Mouse (Mus musculus) embryonic facial prominence, embryonic 12.5 days (tissue): Measurements from ENCODE around the gene Cyp4f14. TPM values are rescaled to one million over a fixed set of nuclear protein-coding genes. Genes with fewer than 3 reads are reported as not detected.
"Not testable (repeated sequence)": the region's sequence is repeated elsewhere in the genome, so short reads cannot be mapped to it uniquely, and the experiment has no call there.

ENCODE experiments used
- ATAC-seq: fragments of 200-750 bp; cut with Nextera tagmentation; 2 replicates; pipeline ENCODE4 v1.8.0; 2017; ENCODE audit not compliant: insufficient number of reproducible peaks, insufficient read depth, low FRiP score, low TSS enrichment
- H3K27ac ChIP-seq: fragments of 300-500 bp; sonication (generic); 2 replicates; pipeline ENCODE4 v1.5.1; 2016; ENCODE audit warnings: mild to moderate bottlenecking
- H3K27me3 ChIP-seq: fragments of 300-500 bp; sonication (generic); 2 replicates; pipeline ENCODE4 v1.6.1; 2016; ENCODE audit warnings: mild to moderate bottlenecking, moderate library complexity
- H3K36me3 ChIP-seq: fragments of 300-500 bp; sonication (generic); 2 replicates; pipeline ENCODE4 v1.6.1; 2016; ENCODE audit warnings: mild to moderate bottlenecking
- H3K4me1 ChIP-seq: fragments of 300-500 bp; sonication (generic); 2 replicates; pipeline ENCODE4 v1.6.1; 2016
- H3K4me2 ChIP-seq: fragments of 300-500 bp; sonication (generic); replicated peaks from 2 replicates; pipeline ENCODE4 v1.6.1; 2016; ENCODE audit warnings: mild to moderate bottlenecking, moderate library complexity
- H3K4me3 ChIP-seq: fragments of 300-500 bp; sonication (generic); 2 replicates; pipeline ENCODE4 v1.5.1; 2016; ENCODE audit warnings: mild to moderate bottlenecking
- H3K9ac ChIP-seq: fragments of 300-500 bp; sonication (generic); 2 replicates; pipeline ENCODE4 v1.6.1; 2016; ENCODE audit warnings: mild to moderate bottlenecking, moderate library complexity
- H3K9me3 ChIP-seq: fragments of 300-500 bp; sonication (generic); 2 replicates; pipeline ENCODE4 v1.6.1; 2016; ENCODE audit warnings: mild to moderate bottlenecking, moderate library complexity
- WGBS: fragments of 180-500 bp; shearing (Covaris S2); methylation state at CpG from one replicate; pipeline ENCODE4 v1.1.7; 2016; 5-methylcytosine and 5-hydroxymethylcytosine counted together
- polyA plus RNA-seq: library from polyadenylated mRNA; unstranded; fragments of >200 nt; fragmentation: Nextera tagmentation; extraction: Ambion mirVana; gene quantifications from 2 replicates; pipeline ENCODE4 v1.2.1, GENCODE M21; 2016

Cyp4f14 gene
- polyA plus RNA-seq, 1 experiment from 2014 or later: not detected

GRCm38 (mm10) chr17:32891239-32892180 lies 25.6 kb downstream of the Cyp4f14 start, which contains the start of gene Zfp870:
Gene Zfp870 (minus strand): TSS chr17:32891642.
- peak within 1 kb of the TSS; percentile 73 for H3K9ac ChIP-seq
- 11% methylated on average over 33 of the region's 33 CpGs for WGBS
- ATAC-seq: peak; percentile 95
- H3K4me2 ChIP-seq: peak within 1 kb of the TSS; percentile 80
- H3K9me3 ChIP-seq: no peaks in the 10 kb centered on the region
- H3K27me3 ChIP-seq: no peaks in the 10 kb centered on the region
- H3K27ac ChIP-seq: peak within 1 kb of the TSS; percentile 86
- H3K36me3 ChIP-seq: no peaks in the 10 kb centered on the region
- H3K4me1 ChIP-seq: peaks cover 14% of the 10 kb centered on the region
- peak within 1 kb of the TSS; percentile 60 for H3K4me3 ChIP-seq

DNA sequence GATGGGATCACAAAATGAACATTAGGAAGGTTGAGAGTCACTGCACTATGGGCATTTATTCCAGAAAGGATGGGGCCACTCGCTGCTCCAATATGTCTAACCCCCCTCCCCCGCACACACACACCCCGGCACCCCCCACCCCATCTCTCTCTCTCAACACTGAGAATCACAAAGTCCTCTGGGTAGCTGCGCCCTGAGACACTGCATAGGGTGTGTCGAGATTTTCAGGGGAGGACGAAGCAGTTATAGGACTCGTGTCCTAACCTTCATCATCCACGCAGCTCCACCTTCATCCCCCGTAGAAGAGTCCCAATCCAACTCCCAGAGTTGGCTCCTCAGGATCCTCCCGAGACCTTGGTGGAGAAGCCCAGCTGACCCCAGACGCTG lies 26.3 kb downstream of the Cyp4f14 start:
- H3K4me2 ChIP-seq: peak overlapping the region; percentile 80
- H3K9me3 ChIP-seq: no peaks in the 10 kb centered on the region
- WGBS: 3% methylated on average over 11 of the region's 11 CpGs
- H3K4me3 ChIP-seq: peak overlapping the region; percentile 60
- peaks cover 14% of the 10 kb centered on the region for H3K4me1 ChIP-seq
- no peaks in the 10 kb centered on the region for H3K27me3 ChIP-seq
- peak overlapping the region; percentile 86 for H3K27ac ChIP-seq
- peak; percentile 37; the same call in 1 of the 2 replicates for ATAC-seq
- H3K36me3 ChIP-seq: no peaks in the 10 kb centered on the region
- H3K9ac ChIP-seq: peak overlapping the region; percentile 73

- Histone ChIP-seq H3K9ac (no peak overlapping the region), H3K27me3 (no peaks in the 10 kb centered on the region), H3K4me3 (no peak overlapping the region), H3K36me3 (no peaks in the 10 kb centered on the region), H3K27ac (no peak overlapping the region), H3K9me3 (no peaks in the 10 kb centered on the region), H3K4me2 (no peak overlapping the region; the same call in 1 of the 2 replicates), H3K4me1 (peaks cover 14% of the 10 kb centered on the region)
- 95% methylated on average over 6 of the region's 6 CpGs for WGBS
- ATAC-seq: no peak
Observed at GRCm38 (mm10) chr17:32889611-32890010, 27.5 kb downstream of the Cyp4f14 start.

DNA sequence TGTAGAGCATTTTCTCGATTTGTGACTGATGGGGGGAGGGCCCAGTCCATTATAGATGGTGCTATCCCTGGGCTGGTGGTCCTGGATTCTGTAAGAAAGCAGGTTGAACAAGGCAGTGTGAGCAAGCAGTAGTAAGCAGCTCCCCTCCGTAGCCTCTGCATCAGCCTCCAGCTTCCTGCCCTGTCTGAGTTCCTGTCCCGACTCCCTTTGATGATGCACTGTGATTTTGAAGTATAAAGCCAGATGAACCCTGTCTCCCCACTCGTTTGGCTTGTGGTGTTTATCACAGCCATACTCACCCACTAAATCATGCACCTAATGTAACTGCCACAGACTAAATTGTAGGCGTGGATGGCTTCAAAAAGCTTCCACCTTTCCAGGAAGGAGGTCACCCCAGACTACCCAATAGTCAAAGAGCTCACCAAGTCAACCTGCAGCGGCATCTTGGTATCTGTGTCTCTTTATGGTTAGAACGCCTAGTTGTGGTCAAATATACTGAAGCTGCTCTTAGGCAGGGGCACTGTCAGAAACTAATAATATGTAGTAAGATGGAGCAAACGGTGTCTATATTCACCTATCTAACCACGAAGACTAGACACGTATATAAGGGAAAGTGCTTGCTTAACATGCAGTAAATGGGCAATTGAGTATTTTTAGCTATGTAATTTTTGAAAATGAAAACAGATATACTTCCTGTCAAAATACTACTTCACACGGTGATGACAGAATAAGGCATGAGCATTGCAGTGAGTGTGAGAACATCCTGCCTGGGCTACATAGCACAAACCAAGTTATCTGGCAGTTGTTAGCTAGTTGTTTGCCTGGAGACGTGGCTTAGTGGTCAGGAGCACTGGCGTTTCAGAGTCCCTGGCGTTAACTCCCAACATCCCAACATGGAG lies 36.6 kb downstream of the Cyp4f14 start:
- H3K9ac ChIP-seq: no peak overlapping the region
- H3K4me3 ChIP-seq: no peak overlapping the region
- WGBS: 88% methylated on average over 14 of the region's 14 CpGs
- H3K27ac ChIP-seq: no peak overlapping the region
- no peak for ATAC-seq
- no peaks in the 10 kb centered on the region for H3K27me3 ChIP-seq
- H3K9me3 ChIP-seq: no peaks in the 10 kb centered on the region
- no peak overlapping the region for H3K4me2 ChIP-seq
- peaks cover 8% of the 10 kb centered on the region; the same call in 1 of the 2 replicates for H3K4me1 ChIP-seq
- H3K36me3 ChIP-seq: peaks cover 50% of the 10 kb centered on the region

DNA sequence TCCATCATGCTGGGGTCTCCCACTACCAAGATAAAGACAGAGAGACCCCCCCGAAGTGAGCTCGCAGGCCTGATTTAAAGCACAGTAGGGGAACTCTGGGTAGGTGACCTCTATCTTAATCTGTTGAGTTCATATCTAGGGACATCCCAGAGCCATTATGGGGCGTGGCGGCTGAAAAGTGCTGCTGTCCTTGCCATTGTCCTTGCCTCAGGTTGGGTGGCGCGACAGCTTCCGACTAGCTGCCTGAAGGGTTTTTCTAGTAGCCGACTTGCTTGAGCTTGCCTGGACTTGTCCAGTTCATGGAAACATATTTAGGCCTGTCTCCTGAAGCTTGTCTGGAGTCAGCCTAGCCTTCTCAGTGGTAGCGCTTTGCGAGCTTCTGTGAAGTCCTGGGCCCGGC lies 38.4 kb downstream of the Cyp4f14 start:
- Histone ChIP-seq H3K27me3 (no peaks in the 10 kb centered on the region), H3K27ac (no peak overlapping the region), H3K9me3 (no peaks in the 10 kb centered on the region), H3K4me3 (no peak overlapping the region), H3K9ac (no peak overlapping the region), H3K36me3 (peaks cover 43% of the 10 kb centered on the region), H3K4me2 (no peak overlapping the region), H3K4me1 (peaks cover 8% of the 10 kb centered on the region; the same call in 1 of the 2 replicates)
- no peak for ATAC-seq
- WGBS: 94% methylated on average over 11 of the region's 11 CpGs

GRCm38 (mm10) chr17:32877471-32878171 lies 39.5 kb downstream of the Cyp4f14 start:
- H3K4me2 ChIP-seq: peak overlapping the region; percentile 14
- no peak overlapping the region for H3K27ac ChIP-seq
- no peak overlapping the region for H3K9ac ChIP-seq
- no peak for ATAC-seq
- H3K27me3 ChIP-seq: no peaks in the 10 kb centered on the region
- H3K4me1 ChIP-seq: peaks cover 8% of the 10 kb centered on the region; the same call in 1 of the 2 replicates
- no peak overlapping the region for H3K4me3 ChIP-seq
- 6% methylated on average over 22 of the region's 22 CpGs for WGBS
- peaks cover 32% of the 10 kb centered on the region for H3K36me3 ChIP-seq
- H3K9me3 ChIP-seq: no peaks in the 10 kb centered on the region

GRCm38 (mm10) chr17:32872696-32873095 lies 44.4 kb downstream of the Cyp4f14 start:
- Histone ChIP-seq H3K9me3 (0 out of 2 replicates have a peak, but pooled peaks cover 3% of the 10 kb centered on the region), H3K27me3 (no peaks in the 10 kb centered on the region), H3K4me3 (no peak overlapping the region), H3K27ac (no peak overlapping the region), H3K9ac (no peak overlapping the region), H3K4me2 (no peak overlapping the region), H3K36me3 (no peaks in the 10 kb centered on the region), H3K4me1 (peaks cover 5% of the 10 kb centered on the region; the same call in 1 of the 2 replicates)
- WGBS: 68% methylated on average over 5 of the region's 5 CpGs
- ATAC-seq: no peak

DNA sequence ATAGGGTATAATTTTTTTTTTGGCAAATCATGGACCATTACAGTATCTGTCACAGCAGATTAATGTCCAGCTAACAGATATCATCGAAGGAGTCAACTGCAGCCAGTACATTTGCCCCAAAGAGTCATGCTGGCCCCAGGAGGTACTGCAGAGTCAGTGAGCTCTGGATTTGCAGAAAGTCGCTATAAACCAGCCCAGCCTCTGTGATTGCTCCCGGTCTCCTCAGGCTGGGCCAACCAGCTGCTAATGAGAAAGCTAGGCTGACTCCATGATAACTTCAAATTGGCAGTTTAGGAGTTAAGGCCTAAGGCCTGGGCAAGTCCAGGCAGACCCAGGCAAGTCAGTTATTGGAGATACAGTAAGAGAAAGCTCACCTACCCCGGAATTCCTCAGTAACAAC lies 45.1 kb downstream of the Cyp4f14 start:
- WGBS: 67% methylated on average over 4 of the region's 4 CpGs

DNA sequence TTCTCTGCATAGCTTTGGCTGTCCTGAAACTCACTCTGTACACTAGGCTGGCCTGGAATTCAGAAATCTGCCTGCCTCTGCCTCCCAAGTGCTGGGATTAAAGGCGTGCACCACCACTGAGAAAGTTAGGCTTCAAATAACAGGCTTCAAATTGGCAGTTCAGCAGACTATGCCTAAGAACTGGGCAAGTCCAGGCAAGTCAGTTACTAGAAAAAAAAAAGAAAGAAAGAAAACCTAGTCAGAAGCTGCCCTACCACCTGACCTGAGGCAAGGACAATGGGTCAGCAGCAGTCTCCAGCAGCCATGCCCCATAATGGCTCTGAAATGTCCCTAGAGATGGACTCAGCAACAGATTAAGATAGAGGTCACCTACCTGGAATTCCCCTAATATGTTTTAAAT lies 45.7 kb downstream of the Cyp4f14 start:
- no peak overlapping the region for H3K9ac ChIP-seq
- no peak for ATAC-seq
- H3K4me3 ChIP-seq: no peak overlapping the region
- no peak overlapping the region for H3K27ac ChIP-seq
- 0 out of 2 replicates have a peak, but pooled peaks cover 3% of the 10 kb centered on the region for H3K9me3 ChIP-seq
- no peak overlapping the region for H3K4me2 ChIP-seq
- H3K4me1 ChIP-seq: no peaks in the 10 kb centered on the region
- WGBS: 82% methylated on average over 1 of the region's 1 CpGs
- no peaks in the 10 kb centered on the region for H3K27me3 ChIP-seq
- no peaks in the 10 kb centered on the region for H3K36me3 ChIP-seq

More for the DNA sequence above, 45.1 kb downstream of the Cyp4f14 start:
- no peak overlapping the region for H3K27ac ChIP-seq
- 0 out of 2 replicates have a peak, but pooled peaks cover 3% of the 10 kb centered on the region for H3K9me3 ChIP-seq
- H3K9ac ChIP-seq: no peak overlapping the region
- no peak for ATAC-seq
- no peak overlapping the region for H3K4me2 ChIP-seq
- no peaks in the 10 kb centered on the region for H3K27me3 ChIP-seq
- H3K36me3 ChIP-seq: no peaks in the 10 kb centered on the region
- no peaks in the 10 kb centered on the region for H3K4me1 ChIP-seq
- no peak overlapping the region for H3K4me3 ChIP-seq

DNA sequence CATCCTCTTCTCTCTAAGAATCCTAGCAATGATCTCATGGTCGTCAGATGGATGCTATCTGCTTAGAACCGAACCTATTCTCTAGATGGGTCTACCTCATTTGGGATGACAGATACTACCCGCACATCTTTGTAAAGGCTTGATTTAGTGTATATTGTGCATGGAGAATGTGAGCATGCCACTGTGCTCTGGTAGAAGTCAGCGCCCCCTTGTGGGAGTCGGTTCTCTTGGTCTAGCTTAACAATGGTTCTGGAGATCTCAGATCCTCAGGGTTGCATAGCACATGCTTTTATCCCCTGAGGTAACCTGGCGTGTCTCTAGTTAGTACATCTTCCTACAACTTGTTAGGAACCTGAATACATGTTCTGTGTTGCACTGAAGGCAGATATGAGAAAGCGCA lies 49.9 kb downstream of the Cyp4f14 start:
- H3K4me1 ChIP-seq, H3K4me3 ChIP-seq, H3K27me3 ChIP-seq, H3K9ac ChIP-seq, H3K27ac ChIP-seq, H3K36me3 ChIP-seq, H3K4me2 ChIP-seq, ATAC-seq, H3K9me3 ChIP-seq: not testable (repeated sequence)
- WGBS: 54% methylated on average over 5 of the region's 7 CpGs

DNA sequence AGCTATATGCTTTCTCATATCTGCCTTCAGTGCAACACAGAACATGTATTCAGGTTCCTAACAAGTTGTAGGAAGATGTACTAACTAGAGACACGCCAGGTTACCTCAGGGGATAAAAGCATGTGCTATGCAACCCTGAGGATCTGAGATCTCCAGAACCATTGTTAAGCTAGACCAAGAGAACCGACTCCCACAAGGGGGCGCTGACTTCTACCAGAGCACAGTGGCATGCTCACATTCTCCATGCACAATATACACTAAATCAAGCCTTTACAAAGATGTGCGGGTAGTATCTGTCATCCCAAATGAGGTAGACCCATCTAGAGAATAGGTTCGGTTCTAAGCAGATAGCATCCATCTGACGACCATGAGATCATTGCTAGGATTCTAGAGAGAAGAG lies 60.4 kb downstream of the Cyp4f14 start:
- not testable (repeated sequence) for H3K27me3 ChIP-seq, H3K27ac ChIP-seq, H3K4me3 ChIP-seq, H3K9ac ChIP-seq, H3K9me3 ChIP-seq, H3K36me3 ChIP-seq, H3K4me1 ChIP-seq, H3K4me2 ChIP-seq, ATAC-seq
- 72% methylated on average over 4 of the region's 6 CpGs for WGBS
